Mouse (Mus musculus) E14TG2a.4 (cell line): ENCODE results near the gene En2.

ENCODE experiments used
- CTCF ChIP-seq: conservative IDR thresholded peaks from 2 replicates; pipeline ENCODE4 v1.5.1; 2014; ENCODE audit warnings: low read length
- NANOG ChIP-seq: IDR thresholded peaks from 2 replicates; pipeline ENCODE4 v1.6.1; 2014; ENCODE audit warnings: borderline replicate concordance, low read length, mixed read lengths
- POU5F1 ChIP-seq: IDR thresholded peaks from 2 replicates; pipeline ENCODE4 v1.6.1; 2014; ENCODE audit warnings: low read length, borderline replicate concordance

GRCm38 (mm10) chr5:28178322-28178721 is 12.8 kb downstream of the En2 start:
- TF ChIP-seq CTCF (no peak), NANOG (no peak), POU5F1 (no peak)
